Mouse (Mus musculus) C2C12 (cell line): ENCODE measurements around the gene Tmem247. TPM values are rescaled to one million over a fixed set of nuclear protein-coding genes. Genes with fewer than 3 reads are reported as not detected.

Experiments used
- H3K27me3 ChIP-seq: one replicate; pipeline ENCODE4 v1.6.1; 2011; ENCODE audit not compliant: control insufficient read depth, insufficient read depth, insufficient read length
- H3K36me3 ChIP-seq: one replicate; pipeline ENCODE4 v1.6.1; 2011; ENCODE audit not compliant: control insufficient read depth, insufficient read depth
- H3K4me3 ChIP-seq: one replicate; pipeline ENCODE4 v1.5.1; 2011; ENCODE audit warnings: mild to moderate bottlenecking, control low read depth; ENCODE audit not compliant: poor library complexity, insufficient read depth, severe bottlenecking
- H3K79me2 ChIP-seq: one replicate; pipeline ENCODE4 v1.6.1; 2011; ENCODE audit not compliant: control insufficient read depth, insufficient read depth
- H3K79me3 ChIP-seq: one replicate; pipeline ENCODE4 v1.6.1; 2011; ENCODE audit warnings: low read depth, control low read depth
- H3ac ChIP-seq: one replicate; pipeline ENCODE3; 2011; ENCODE audit warnings: low read depth; ENCODE audit not compliant: control insufficient read depth, insufficient read length
- CEBPB ChIP-seq: IDR thresholded peaks from one replicate; pipeline ENCODE4 v1.6.1; 2011; ENCODE audit warnings: low read depth, mild to moderate bottlenecking, control low read depth, moderate library complexity
- CTCF ChIP-seq: IDR thresholded peaks from one replicate; pipeline ENCODE4 v1.5.1; 2011; ENCODE audit not compliant: control insufficient read depth, insufficient read depth, insufficient read length
- FOSL1 ChIP-seq: IDR thresholded peaks from one replicate; pipeline ENCODE4 v1.8.0; 2011; ENCODE audit warnings: mild to moderate bottlenecking, low read length; ENCODE audit not compliant: poor library complexity, insufficient read depth, severe bottlenecking
- MAX ChIP-seq: IDR thresholded peaks from one replicate; pipeline ENCODE4 v1.6.1; 2011; ENCODE audit warnings: mild to moderate bottlenecking, control low read depth
- MYOD1 ChIP-seq: IDR thresholded peaks from one replicate; pipeline ENCODE4 v1.6.1; 2011; ENCODE audit warnings: low read depth; ENCODE audit not compliant: control insufficient read depth, insufficient read length
- MYOG ChIP-seq: IDR thresholded peaks from one replicate; pipeline ENCODE4 v1.6.1; 2011; ENCODE audit not compliant: control insufficient read depth, insufficient read length; ENCODE audit errors: extremely low read depth
- USF1 ChIP-seq: IDR thresholded peaks from one replicate; pipeline ENCODE4 v1.6.1; 2011; ENCODE audit warnings: low read depth, mild to moderate bottlenecking, control low read depth, moderate library complexity
- polyA plus RNA-seq: library from polyadenylated mRNA; unstranded; fragments of >200 nt; fragmentation: generic; extraction: Trizol; gene quantifications from one replicate; pipeline ENCODE4 v1.2.1, GENCODE M21; 2012; ENCODE audit warnings: missing spikeins

Tmem247 gene
- polyA plus RNA-seq, 1 experiment = not detected

DNA sequence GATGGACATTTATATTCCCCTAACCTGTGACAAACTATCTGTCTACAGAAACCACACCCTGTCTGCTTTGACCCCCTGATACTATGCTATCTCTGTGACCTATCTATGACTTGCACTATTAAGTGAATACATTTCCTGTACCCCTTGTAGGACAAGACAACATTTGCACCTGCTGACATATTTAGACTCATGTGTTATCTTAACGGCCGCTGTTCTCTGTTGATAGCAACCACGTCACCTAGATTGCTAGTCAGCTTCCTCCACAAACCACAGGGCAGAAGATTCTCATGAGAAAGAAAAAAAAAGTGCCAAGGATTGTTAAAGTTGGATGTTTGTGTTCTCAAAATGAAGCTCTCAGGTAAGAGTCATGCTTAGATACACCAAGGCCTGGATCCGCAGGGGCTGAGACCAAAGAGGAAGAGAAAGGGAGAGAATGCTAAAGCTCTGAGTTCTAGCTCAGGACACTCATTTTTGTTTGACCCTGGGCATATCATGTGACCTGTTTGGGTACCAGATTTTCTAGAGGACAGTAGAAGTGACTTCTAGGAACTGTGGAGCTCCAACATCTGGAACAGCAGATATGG, 36.6 kb upstream of the Tmem247 start:
- no peaks in the 10 kb centered on the region for H3K79me2 ChIP-seq
- H3K27me3 ChIP-seq = peaks cover 5% of the 10 kb centered on the region
- no peaks in the 10 kb centered on the region for H3K36me3 ChIP-seq
- no peaks in the 10 kb centered on the region for H3K79me3 ChIP-seq
- TF ChIP-seq MAX (no peak), MYOD1 (no peak), CEBPB (no peak), MYOG (no peak), CTCF (no peak), USF1 (no peak), FOSL1 (no peak)
- H3ac ChIP-seq = no peak overlapping the region
- no peak overlapping the region for H3K4me3 ChIP-seq

- no peak overlapping the region for H3ac ChIP-seq
- no peaks in the 10 kb centered on the region for H3K79me3 ChIP-seq
- no peaks in the 10 kb centered on the region for H3K36me3 ChIP-seq
- no peak for TF ChIP-seq FOSL1
- TF ChIP-seq MAX = no peak
- no peak for TF ChIP-seq MYOG
- TF ChIP-seq CEBPB = no peak
- TF ChIP-seq USF1 = no peak
- no peak for TF ChIP-seq CTCF
- TF ChIP-seq MYOD1 = no peak
- H3K27me3 ChIP-seq = peaks cover 4% of the 10 kb centered on the region
- no peak overlapping the region for H3K4me3 ChIP-seq
- no peaks in the 10 kb centered on the region for H3K79me2 ChIP-seq
Measured at GRCm38 (mm10) chr17:86895191-86895590, 22.0 kb upstream of the Tmem247 start.

GRCm38 (mm10) chr17:86897486-86898165, 19.5 kb upstream of the Tmem247 start:
- TF ChIP-seq CEBPB (no peak), MYOD1 (no peak), FOSL1 (no peak), MAX (no peak), USF1 (no peak)
- Histone ChIP-seq H3K27me3 (peaks cover 4% of the 10 kb centered on the region), H3K79me3 (no peaks in the 10 kb centered on the region), H3ac (no peak overlapping the region), H3K36me3 (no peaks in the 10 kb centered on the region), H3K4me3 (no peak overlapping the region), H3K79me2 (no peaks in the 10 kb centered on the region)

DNA sequence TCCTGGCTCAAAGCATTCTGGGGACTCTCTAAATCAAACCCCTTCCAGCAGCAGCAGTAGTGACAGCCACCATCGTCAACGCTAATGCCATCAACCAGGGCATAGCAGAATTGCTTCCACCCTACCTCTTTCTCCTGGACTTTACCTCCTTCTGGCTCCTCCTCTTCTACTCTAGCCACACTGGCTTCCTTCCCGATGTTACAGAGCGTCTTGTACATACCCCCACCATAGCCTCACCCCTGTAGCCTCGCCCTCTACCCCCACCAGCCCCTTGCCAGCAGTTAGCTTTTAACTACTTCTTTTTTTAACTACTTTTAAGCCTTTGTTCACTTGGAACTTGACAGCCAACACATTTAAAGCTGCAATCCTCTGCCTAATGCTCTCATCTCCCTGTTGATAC, 17.3 kb upstream of the Tmem247 start:
- TF ChIP-seq MAX = no peak
- no peak for TF ChIP-seq MYOG
- TF ChIP-seq USF1 = no peak
- no peak for TF ChIP-seq CTCF
- TF ChIP-seq CEBPB = no peak
- no peak overlapping the region for H3ac ChIP-seq
- H3K79me3 ChIP-seq = no peaks in the 10 kb centered on the region
- peaks cover 4% of the 10 kb centered on the region for H3K27me3 ChIP-seq
- no peak overlapping the region for H3K4me3 ChIP-seq
- no peaks in the 10 kb centered on the region for H3K79me2 ChIP-seq
- H3K36me3 ChIP-seq = no peaks in the 10 kb centered on the region

GRCm38 (mm10) chr17:86900564-86900963, 16.6 kb upstream of the Tmem247 start:
- Histone ChIP-seq H3K79me3 (no peaks in the 10 kb centered on the region), H3K36me3 (no peaks in the 10 kb centered on the region), H3K4me3 (no peak overlapping the region), H3ac (no peak overlapping the region), H3K79me2 (no peaks in the 10 kb centered on the region), H3K27me3 (no peaks in the 10 kb centered on the region)
- TF ChIP-seq MAX (no peak), MYOG (no peak), CEBPB (no peak), FOSL1 (no peak), CTCF (no peak), MYOD1 (no peak), USF1 (no peak)
